Mouse (Mus musculus): ENCODE results near the gene Cyp3a57. TPM values are rescaled to one million over a fixed set of nuclear protein-coding genes. Genes with fewer than 3 reads are reported as not detected.
"Not testable (repeated sequence)": the region's sequence is repeated elsewhere in the genome, so short reads cannot be mapped to it uniquely, and the experiment has no call there.

The Cyp3a57 gene
- total RNA-seq (2021) = not detected
- long read RNA-seq, experiment 1 = 0 reads
- long read RNA-seq, experiment 2 = 0 reads

DNA sequence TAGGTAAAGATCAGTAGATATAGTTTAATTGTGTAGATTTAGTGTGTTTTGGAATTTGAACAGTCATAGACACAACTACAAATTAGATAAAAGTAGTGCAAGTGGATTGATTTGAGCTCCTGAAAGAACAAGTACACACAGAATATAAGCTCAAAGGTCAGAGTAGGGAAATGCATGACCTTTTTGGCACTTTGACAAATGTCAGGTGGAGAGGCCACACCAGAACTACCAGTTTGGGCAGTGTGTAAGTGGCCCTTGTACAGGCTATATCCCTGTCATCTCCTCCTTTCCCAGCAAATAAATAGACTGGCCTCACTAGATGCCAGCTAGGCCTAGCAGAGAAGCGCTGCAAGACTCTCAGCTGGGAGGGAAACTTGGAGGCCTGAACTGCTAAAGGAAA is at the start of gene Cyp3a57:
Gene Cyp3a57 (plus strand): TSS at position 339 of the 400 bp plus-strand sequence.
- no peak for TF ChIP-seq CTCF (conservative IDR thresholded peaks at IDR 0.05)
- H3K4me3 ChIP-seq = no peak within 1 kb of the TSS
- DNase-seq (ENCODE audit: low spot score in 2 of 2) = no peak
- no peak within 1 kb of the TSS for H3K27ac ChIP-seq

DNA sequence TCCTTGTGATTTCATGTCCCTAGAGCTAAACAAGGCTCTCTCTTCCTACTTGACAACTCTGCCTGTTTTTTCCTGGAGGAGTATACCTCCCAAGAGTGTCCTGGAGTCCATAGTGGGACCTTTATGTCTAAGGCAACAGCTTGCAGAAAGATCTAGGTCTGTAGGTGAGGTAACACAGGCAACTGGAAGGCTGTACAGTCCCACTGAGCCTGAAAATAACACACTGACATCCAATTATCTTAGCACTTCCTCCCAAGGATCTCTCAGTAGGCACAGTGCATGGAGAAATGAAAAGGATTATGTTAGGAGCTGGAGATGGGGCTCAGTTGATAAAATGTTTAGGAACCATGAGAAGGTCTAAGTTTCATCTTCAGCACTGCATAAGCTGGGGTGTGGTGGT is 44.6 kb upstream of the Cyp3a57 start:
- no peak for DNase-seq (ENCODE audit: low spot score in 2 of 2)
- H3K4me3 ChIP-seq = no peak overlapping the region
- TF ChIP-seq CTCF (conservative IDR thresholded peaks at IDR 0.05) = no peak
- H3K27ac ChIP-seq = no peak overlapping the region

DNA sequence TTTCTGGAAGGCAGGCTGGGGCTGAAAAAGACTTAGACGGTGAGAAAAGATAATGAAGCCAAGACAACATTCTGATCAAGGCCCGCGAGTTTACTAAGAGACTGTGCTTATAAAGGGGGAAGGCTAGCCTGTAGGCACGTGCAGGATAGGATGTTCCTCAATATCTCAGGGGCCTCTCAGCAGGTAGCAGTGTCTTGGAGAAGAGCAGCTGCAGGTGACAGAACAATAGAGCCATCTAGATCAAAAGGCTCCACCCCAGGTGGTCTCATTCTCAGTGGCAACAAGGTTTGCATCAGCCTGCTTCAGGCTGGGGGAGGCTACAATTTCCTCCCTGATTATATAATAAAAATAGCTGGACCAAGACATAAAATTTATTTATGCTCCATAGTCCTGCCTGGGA is 43.3 kb upstream of the Cyp3a57 start:
- not testable (repeated sequence) for H3K4me3 ChIP-seq; H3K27ac ChIP-seq; DNase-seq (ENCODE audit: low spot score in 2 of 2)

DNA sequence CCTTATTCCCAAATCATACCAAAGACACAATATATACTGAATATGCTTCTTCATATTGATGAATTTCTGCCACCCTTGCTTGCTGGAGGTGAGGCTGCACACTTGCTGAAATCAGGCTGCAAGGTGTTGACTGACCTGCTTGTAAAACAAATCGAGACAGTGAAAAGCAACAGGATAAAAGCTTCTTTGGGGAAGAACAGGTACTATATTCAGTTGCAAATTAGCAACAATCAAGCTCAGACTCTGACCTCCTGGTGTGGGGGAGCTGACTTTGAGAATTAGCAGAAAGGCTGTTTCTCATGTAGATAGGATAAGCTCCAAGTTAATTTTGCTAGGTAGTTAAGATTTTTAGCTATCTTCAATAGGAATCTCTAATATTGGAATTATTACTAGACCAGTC is 42.7 kb upstream of the Cyp3a57 start:
- DNase-seq (ENCODE audit: low spot score in 2 of 2) = no peak
- no peak overlapping the region for H3K27ac ChIP-seq
- no peak for TF ChIP-seq CTCF (conservative IDR thresholded peaks at IDR 0.05)

DNA sequence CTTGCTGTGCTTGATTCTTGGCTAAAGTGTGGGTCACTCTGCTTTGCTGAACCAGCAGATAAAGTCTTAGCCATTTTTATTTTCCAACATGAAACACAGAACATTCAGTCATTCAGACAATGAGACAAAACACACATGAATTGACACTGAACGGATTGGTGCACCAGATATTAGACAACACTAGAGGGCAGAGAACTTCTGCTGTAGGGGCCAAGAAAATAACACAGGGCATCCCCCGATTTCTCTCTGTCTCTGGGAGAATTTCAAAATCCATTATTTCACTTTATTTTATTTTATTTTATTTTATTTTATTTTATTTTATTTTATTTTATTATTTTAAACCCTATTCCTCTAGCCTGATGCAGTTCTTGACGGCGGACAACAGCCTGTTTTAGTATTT is 38.1 kb upstream of the Cyp3a57 start:
- not testable (repeated sequence) for H3K27ac ChIP-seq; H3K4me3 ChIP-seq; DNase-seq (ENCODE audit: low spot score in 2 of 2)

More for the DNA sequence above, 42.7 kb upstream of the Cyp3a57 start:
- H3K4me3 ChIP-seq = no peak overlapping the region

DNA sequence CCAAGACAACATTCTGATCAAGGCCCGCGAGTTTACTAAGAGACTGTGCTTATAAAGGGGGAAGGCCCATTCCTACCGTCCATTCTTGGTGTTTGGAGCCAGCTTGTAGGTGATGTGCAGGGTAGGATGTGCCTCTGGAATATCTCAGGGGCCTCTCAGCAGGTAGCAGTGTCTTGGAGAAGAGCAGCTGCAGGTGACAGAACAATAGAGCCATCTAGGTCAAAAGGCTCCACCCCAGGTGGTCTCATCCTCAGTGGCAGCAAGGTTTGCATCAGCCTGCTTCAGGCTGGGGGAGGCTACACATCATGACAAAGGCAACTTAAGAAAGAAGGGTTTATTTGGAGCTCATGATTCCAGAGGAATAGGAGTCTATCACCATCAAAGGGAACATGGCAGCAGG is 37.3 kb upstream of the Cyp3a57 start:
- not testable (repeated sequence) for H3K4me3 ChIP-seq; DNase-seq (ENCODE audit: low spot score in 2 of 2); H3K27ac ChIP-seq

DNA sequence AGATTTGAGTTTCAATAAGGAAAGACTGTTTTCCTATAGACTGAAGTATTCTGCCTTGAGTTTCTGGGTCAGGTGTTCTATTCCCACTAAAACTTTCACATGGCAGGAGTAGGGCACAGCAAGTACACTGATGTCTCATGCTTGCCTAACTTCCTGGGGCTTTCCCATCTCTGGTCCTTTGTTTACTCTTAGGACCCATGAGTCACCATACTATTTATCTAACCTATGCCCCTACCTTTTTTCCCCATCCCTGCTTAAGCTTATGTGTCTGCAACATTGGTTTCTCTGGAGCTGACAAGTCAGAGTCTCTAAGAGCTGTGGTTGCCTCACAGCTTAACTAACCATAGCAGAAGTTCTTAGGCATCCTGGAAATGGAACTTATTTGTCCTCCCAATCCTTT is 31.2 kb upstream of the Cyp3a57 start:
- no peak for DNase-seq (ENCODE audit: low spot score in 2 of 2)
- H3K4me3 ChIP-seq = no peak overlapping the region
- no peak for TF ChIP-seq CTCF (conservative IDR thresholded peaks at IDR 0.05)
- no peak overlapping the region for H3K27ac ChIP-seq

DNA sequence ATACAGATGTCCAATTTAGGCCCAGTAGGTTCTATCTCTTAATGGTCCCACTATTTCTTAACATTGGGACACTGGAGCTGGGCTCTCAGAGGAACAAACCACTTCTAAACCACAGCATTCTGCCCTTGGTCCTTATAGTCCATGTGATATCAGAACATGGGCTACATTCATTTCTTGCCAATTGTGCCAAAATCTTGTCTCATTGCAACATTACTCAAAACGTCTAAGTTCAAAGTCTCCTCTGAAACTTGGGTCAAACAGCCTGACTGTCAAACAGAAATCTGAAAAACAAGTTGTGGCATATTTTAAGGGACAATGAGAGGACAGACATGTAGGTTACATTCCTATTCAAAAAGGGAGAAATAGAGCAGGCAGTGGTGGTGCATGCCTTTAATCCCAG is 27.9 kb upstream of the Cyp3a57 start:
- DNase-seq (ENCODE audit: low spot score in 2 of 2) = no peak
- no peak for TF ChIP-seq CTCF (conservative IDR thresholded peaks at IDR 0.05)
- Histone ChIP-seq H3K27ac (no peak overlapping the region), H3K4me3 (no peak overlapping the region)

DNA sequence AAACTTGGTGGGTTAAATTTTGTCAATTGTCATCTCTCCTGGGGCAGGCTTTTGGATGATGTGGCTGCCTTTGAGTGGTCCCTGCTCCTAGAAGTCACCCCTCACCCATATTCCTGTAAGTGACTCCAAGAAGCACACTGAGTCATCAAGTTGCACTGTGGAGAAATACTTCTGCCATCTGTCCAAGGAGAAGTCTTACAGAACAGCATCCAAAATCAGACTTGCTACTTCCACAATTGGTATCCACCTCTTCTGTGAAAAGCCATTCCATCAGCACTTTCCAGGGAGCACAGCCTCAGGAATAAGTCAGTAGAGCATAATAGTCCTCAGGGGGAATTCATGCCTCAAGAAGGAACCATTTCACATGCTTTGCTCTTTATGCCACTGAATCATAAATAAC is 6.3 kb upstream of the Cyp3a57 start:
- not testable (repeated sequence) for H3K27ac ChIP-seq; DNase-seq (ENCODE audit: low spot score in 2 of 2); H3K4me3 ChIP-seq

DNA sequence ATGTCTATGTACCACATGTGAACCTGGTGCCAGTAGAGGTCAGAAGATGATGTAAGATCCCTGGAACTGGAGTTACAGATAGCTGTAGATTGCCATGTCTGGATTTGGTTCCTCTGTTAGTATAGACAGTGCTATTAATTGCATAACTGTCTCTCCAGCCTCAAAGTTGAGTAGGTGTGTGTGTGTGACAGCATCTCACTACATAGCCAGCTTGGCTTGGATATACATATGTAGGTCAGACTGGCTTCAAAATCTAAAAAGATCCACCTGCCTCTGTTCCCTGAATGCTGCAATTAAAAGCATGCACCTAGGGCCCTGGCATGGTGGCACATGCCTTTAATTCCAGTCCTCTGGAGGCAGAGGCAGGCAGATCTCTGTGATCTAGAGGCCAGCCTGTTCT is 4.6 kb downstream of the Cyp3a57 start:
- TF ChIP-seq CTCF (conservative IDR thresholded peaks at IDR 0.05) = no peak
- H3K4me3 ChIP-seq = no peak overlapping the region
- DNase-seq (ENCODE audit: low spot score in 2 of 2) = no peak
- H3K27ac ChIP-seq = no peak overlapping the region

DNA sequence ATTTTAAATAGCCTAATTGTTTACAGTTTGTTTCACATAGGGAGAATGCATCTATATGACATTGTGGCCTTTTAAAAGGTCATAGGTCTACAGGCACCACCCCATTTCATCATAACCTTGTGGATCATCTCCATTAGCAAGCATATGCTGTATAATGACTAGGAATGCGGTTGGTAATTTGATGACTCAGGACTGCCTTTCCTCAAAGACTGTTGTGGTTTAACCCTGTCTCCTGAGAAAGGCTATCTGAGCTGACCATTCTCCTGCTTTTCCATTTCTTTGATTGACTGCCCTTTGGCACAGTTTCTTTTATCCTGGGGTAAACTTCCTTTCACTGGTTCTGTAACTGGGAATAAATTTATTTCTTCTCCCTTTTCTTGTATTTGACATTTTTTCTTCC is 8.0 kb downstream of the Cyp3a57 start:
- Histone ChIP-seq H3K4me3 (no peak overlapping the region), H3K27ac (no peak overlapping the region)
- DNase-seq (ENCODE audit: low spot score in 2 of 2) = no peak
- no peak for TF ChIP-seq CTCF (conservative IDR thresholded peaks at IDR 0.05)

DNA sequence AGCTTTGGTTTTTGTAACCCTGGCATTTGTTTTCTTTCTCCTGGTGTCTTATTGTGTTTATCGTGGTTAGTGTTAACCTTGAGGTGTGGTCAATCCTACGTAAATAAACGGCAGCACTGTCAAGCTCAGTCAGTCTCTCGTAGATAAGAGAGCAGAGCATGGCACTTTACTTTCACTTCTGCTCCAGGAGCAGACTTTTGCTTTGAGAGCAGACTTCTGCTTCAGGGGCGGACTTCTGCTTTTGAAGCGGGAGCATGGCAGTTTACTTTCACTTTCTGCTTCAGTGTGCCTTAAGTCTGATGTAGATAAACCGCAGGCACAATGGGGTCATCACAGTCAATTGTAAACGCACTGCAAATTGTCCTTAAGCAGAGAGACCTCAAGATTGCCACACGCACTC is 70.3 kb downstream of the Cyp3a57 start:
- not testable (repeated sequence) for DNase-seq (ENCODE audit: low spot score in 2 of 2); H3K4me3 ChIP-seq; H3K27ac ChIP-seq

DNA sequence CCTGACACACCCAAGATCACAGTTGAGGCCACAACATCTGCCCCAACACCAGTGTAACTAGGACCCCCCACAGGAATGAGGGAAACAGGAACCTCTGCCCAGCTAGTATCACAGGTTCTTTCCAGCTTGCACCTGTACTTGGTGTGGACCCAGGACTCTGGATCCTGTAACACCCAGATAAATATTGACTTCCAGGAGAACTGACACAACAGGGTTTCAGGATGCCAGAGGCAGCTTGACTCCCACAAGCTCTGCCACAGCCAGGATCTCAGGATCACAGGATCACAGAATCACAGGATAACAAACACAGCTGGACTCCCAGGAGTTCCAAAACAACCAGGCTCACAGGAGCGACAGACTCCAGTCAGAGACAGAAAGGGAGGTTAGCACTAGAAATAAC is 77.2 kb downstream of the Cyp3a57 start:
- DNase-seq (ENCODE audit: low spot score in 2 of 2) = no peak
- no peak for TF ChIP-seq CTCF (conservative IDR thresholded peaks at IDR 0.05)
- Histone ChIP-seq H3K27ac (no peak overlapping the region), H3K4me3 (no peak overlapping the region)

DNA sequence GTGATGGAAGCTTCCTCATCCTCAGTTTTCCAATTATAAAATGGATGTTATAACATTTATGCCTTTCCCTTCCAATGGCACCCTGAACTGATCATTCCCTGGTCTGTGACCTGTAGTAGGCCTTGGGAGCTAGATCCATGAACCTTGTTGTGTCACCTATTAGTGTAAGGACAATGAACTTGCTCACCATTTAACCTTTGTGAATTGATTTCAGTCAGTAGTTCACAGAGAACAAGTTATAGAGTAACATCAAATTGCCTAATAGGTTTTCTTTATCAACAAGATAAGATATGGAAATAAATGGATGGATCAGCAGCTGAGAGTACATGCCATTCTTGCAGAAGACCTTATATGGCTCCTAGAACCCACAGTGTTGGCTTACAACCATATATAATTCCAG is 85.9 kb downstream of the Cyp3a57 start:
- TF ChIP-seq CTCF (conservative IDR thresholded peaks at IDR 0.05) = no peak
- H3K4me3 ChIP-seq = no peak overlapping the region
- no peak overlapping the region for H3K27ac ChIP-seq
- no peak for DNase-seq (ENCODE audit: low spot score in 2 of 2)

DNA sequence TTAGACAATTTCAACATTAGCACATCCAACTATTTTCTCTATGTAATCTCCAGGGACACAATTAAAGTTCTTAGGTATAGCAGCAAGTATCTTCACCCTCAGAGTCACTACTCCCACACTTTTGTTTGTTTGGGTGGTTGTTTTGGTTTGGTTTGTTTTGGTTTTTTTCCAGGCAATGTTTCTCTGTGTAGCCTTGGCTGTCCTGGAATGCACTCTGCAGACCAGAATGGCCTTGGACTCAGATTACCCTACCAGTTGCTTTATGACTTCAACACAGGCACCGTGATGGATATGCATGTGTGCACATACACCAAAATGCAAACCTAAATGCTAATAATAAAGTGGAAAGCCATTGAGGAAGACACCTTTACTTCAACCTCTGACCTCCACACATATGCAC is 88.6 kb downstream of the Cyp3a57 start:
- no peak overlapping the region for H3K27ac ChIP-seq
- no peak overlapping the region for H3K4me3 ChIP-seq
- no peak for DNase-seq (ENCODE audit: low spot score in 2 of 2)
- TF ChIP-seq CTCF (conservative IDR thresholded peaks at IDR 0.05) = no peak

Other genes starting within 250 kb of the Cyp3a57 start
- gene Arpc1b, start 231.1 kb upstream of the Cyp3a57 start, total RNA-seq (2021) = 10 to 100 TPM; 17.7 to 19.4 TPM
- gene Pdap1, start 205.0 kb upstream of the Cyp3a57 start, total RNA-seq (2021) = 10 to 100 TPM; 95.2 to 97.8 TPM
- 10 to 100 TPM; 67.4 to 73.4 TPM for gene Bud31, start 204.9 kb upstream of the Cyp3a57 start, total RNA-seq (2021)
- 10 to 100 TPM; 21.8 to 24.9 TPM for gene Ptcd1, start 178.2 kb upstream of the Cyp3a57 start, total RNA-seq (2021)
- 10 to 100 TPM; 24.8 to 24.9 TPM for gene Cpsf4, start 178.1 kb upstream of the Cyp3a57 start, total RNA-seq (2021)
- gene Atp5j2, start 153.2 kb upstream of the Cyp3a57 start, total RNA-seq (2021) = 100 to 1,000 TPM; 238 to 257 TPM
- 10 to 100 TPM; 11.6 to 12.9 TPM for gene Zkscan14, start 143.4 kb upstream of the Cyp3a57 start, total RNA-seq (2021)
- 10 to 100 TPM; 11.3 to 12.2 TPM for gene Zkscan5, start 140.7 kb upstream of the Cyp3a57 start, total RNA-seq (2021)
- 10 to 100 TPM; 27.5 to 28.4 TPM for gene Zfp655, start 113.6 kb upstream of the Cyp3a57 start, total RNA-seq (2021)
- 10 to 100 TPM; 20.3 to 22.8 TPM for gene Zscan25, start 64.8 kb upstream of the Cyp3a57 start, total RNA-seq (2021)
- gene Cyp3a16, start 124.4 kb downstream of the Cyp3a57 start, total RNA-seq (2021) = not detected
- not detected for gene Cyp3a41b, start 239.5 kb downstream of the Cyp3a57 start, total RNA-seq (2021)

Measured in layer of hippocampus, adult 2 months (tissue).